Mouse (Mus musculus) layer of hippocampus, adult 8-10 months (tissue): ENCODE measurements at regions not wholly inside any gene's neighbourhood (a gene's known extent, or its start where the extent isn't known, plus 50 kb on each side); places are given as distances from the start of the nearest gene placed in this dataset.

Source experiments
- DNase-seq, 2 experiments: peaks; one replicate each; pipeline ENCODE4 v3.0.0; 2022; ENCODE audit warnings: low spot score in 2 of 2

DNA sequence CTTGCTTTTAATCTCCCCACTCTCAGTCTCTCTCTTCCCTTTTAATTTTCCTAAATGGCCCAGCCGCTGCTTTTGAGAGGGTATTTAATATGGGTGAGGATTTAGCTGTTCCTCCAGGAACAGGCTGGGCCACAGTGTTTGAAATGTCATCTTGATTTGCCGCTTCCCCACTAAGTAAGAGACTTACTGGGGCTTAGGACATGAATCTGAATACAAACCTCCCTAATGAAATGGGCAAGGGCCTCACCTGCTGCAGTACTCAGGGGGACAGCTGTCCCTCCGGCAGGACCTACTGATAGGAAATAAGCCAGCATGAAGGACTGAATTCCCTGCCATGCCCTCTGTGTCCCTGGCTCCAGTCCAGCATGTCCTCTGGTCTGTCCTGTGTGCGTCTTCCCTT lies 50.6 kb upstream of the Prr23a1 start:
- DNase-seq, result no peak

GRCm38 (mm10) chr9:98773651-98774185 lies 68.6 kb upstream of the Prr23a1 start:
- no peak for DNase-seq

- no peak for DNase-seq
Measured at GRCm38 (mm10) chr9:98773212-98773611, 69.1 kb upstream of the Prr23a1 start.

GRCm38 (mm10) chr9:98754764-98755163 lies 87.5 kb upstream of the Prr23a1 start:
- no peak for DNase-seq

DNA sequence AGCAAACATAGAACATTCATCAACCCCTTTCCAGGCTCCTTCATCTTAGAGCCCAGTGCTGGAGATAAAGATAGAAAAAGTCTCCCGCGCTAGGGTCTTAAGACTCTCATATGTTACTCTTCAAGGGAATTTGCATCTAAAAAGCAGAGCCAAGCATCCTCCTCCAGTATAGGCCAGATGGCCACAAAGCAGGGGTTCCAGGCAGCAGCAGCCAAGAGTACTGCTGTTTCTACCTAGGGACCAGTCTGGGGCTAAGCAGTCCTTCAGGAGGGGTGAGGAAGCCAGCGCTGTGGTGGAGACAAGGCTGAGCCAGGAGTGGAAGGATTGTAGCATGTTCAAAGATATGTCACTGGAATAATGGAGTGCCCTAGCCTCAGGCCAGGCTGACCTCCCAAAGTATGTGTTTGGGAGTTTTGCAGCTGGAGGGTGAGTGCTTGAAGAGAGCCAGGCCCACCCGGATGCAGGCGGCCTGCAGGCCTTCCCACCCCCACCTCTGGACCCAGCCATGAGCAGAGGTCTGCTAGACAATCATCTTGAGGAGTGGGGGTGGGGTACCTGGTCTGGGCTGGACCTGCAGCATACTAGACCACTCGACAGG lies 88.8 kb upstream of the Prr23a1 start:
- no peak for DNase-seq

GRCm38 (mm10) chr9:98743785-98744184 lies 98.5 kb upstream of the Prr23a1 start:
- DNase-seq, result no peak

GRCm38 (mm10) chr9:98727276-98727860 lies 114.9 kb upstream of the Prr23a1 start:
- no peak for DNase-seq

- DNase-seq, result no peak
Measured at GRCm38 (mm10) chr9:98726638-98727037, 115.7 kb upstream of the Prr23a1 start.

DNA sequence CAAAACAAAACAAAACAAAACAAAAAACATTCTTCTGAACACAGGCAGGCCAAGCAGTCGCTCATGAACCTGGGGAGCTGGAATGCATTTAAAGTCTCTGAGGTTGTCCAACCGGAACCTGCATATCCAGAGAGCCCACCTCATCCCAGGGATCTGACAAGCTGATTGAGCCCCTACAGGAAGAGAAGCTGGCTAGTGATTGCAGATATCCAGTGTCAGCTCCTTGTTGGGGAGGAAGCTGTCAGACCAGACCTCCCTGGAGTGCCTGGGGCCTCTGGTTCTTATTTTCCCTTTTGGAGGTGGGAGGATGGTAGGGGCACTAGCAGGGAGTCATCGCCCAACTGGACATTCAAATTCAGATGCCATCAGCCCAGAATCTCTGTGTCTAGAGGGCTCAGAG lies 119.4 kb upstream of the Prr23a1 start:
- no peak for DNase-seq

- no peak for DNase-seq
Measured at GRCm38 (mm10) chr9:98721381-98721780, 119.9 kb upstream of the Mrps22 start.

- DNase-seq, result no peak
Measured at GRCm38 (mm10) chr9:98717701-98718270, 116.3 kb upstream of the Mrps22 start.

- no peak for DNase-seq
Measured at GRCm38 (mm10) chr9:98714661-98715060, 113.2 kb upstream of the Mrps22 start.

GRCm38 (mm10) chr9:98712826-98713225 lies 111.4 kb upstream of the Mrps22 start:
- no peak for DNase-seq

DNA sequence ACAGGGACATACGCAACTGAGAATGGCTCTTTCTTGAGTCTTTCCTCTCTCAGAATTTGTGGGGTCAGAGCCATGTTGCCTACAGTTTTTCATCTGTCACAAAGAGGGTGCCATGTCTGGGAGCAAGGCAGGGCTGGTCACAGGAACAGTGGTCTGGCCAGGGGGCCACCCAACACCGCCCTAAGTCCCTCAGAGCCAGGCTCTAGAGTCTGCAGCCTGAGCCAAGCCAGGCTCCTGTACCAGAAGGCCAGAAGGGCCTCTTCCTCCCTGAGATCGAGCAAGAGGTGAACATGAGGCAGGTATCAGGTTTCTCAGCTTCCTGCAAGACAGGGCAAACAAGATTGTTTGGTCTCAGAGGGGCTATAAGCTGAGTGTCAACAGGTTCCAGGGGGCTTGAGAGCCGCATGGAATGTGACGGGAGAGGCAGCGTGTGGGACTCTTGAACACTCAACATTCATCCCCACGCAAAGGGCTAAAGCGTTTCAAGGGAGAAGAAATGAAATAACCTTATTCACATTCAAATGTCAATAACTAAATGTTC lies 110.6 kb upstream of the Mrps22 start:
- no peak for DNase-seq

DNA sequence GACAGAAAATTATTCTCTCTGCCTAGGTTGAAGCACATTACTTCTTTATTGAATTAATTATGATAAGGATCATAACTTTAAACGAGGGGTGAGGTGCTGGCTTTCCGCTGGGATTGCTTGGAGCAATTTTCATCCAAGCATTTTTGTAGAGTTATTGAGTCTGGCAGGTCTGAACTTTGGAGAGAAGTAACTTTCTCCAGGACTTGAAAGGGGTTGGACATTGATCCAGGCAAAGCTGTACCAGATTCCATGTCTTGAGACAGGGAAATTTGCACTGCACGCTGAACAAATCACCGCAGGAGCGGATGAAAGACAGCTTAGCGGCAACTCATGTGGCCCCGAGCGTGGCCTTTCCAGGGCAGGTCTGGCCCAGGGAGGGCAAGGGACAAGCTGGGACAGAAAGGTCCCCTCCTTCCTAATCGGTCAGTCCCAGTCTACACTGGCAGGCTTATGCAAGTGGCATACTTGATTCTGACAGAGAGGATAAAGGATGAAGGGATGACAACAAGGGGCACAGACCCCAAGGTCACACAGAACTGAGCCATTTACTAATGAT lies 108.8 kb upstream of the Mrps22 start:
- DNase-seq, result no peak

DNA sequence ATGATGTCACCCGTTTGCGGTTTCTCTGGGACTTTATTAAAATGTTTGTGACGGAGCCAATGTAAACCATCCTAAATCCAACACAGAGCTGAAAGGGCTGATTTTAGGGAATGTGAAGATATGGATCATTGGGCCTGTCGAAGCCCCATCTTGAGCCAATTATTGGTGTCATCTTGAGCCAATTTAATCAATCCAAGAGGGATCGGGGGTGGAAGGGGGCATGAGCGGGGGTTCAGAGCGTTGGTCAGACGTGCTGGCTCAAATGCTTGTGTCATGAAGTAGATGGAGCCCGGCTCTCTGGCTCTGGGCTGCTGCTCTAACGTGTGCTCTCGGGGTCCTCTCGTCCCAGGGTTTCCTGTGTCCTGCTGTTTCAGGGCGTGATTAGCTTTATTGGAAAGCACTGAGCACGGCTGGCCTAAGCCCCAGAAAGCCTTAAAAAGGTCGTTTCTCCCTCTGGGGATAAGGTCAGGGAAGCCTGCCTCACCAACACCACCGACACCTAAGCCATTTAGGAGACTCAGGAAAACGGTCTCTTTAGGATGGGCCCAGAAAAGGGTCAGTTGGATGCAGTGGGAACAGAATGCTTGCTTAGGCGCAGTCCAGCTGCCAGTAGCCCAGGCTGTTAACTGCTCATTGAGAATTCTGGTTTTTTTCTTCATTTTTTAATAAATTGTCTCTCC lies 106.7 kb upstream of the Mrps22 start:
- DNase-seq, result no peak

- no peak for DNase-seq
Measured at GRCm38 (mm10) chr9:98707491-98707890, 106.0 kb upstream of the Mrps22 start.

GRCm38 (mm10) chr9:98704131-98704530 lies 102.7 kb upstream of the Mrps22 start:
- DNase-seq, result no peak

GRCm38 (mm10) chr9:98703331-98703730 lies 101.9 kb upstream of the Mrps22 start:
- no peak for DNase-seq

DNA sequence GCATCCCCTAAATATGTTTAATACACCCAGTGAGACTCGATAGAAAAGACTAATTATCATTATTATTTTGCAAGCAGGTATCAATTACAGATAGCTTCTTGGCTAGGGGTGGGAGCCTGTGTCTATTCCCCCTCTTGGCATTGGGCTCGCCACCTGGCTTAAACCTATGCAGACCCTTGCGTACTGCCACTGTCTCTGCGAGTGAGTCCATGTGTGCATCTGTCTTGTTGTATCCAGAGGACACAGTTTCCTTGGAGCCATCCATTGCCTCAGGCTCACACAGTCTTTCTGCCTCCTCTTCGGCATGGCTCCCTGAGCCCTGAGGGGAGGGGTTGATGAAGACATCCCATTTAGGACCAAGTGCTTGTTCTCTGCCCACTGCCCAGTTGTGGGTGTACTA lies 99.1 kb upstream of the Mrps22 start:
- DNase-seq, result no peak

GRCm38 (mm10) chr9:98697155-98697554 lies 95.7 kb upstream of the Mrps22 start:
- DNase-seq, result no peak

- DNase-seq, result no peak
Measured at GRCm38 (mm10) chr9:98695035-98695434, 93.6 kb upstream of the Mrps22 start.
